Mouse (Mus musculus): Measurements from ENCODE around the gene Olfr520. TPM values are rescaled to one million over a fixed set of nuclear protein-coding genes. Genes with fewer than 3 reads are reported as not detected.
"Not testable (repeated sequence)": the region's sequence is repeated elsewhere in the genome, so short reads cannot be mapped to it uniquely, and the experiment has no call there.

Olfr520 gene
- polyA plus RNA-seq, 1 experiment from 2014 or later, result not detected

- Histone ChIP-seq H3K4me1 (ENCODE audit: control insufficient read depth, low read depth, low read length) (no peaks in the 10 kb centered on the region), H3K4me2 (ENCODE audit: low read depth, low read length) (no peak overlapping the region), H3K9me3 (replicated peaks; ENCODE audit: control insufficient read depth, low read length) (no peaks in the 10 kb centered on the region), H3K4me3 (ENCODE audit: low read depth, low read length) (no peak overlapping the region), H3K9ac (ENCODE audit: low read depth, low read length) (no peak overlapping the region), H3K36me3 (ENCODE audit: control insufficient read depth, insufficient read depth) (no peaks in the 10 kb centered on the region), H3K27ac (ENCODE audit: low read length) (no peak overlapping the region), H3K27me3 (ENCODE audit: control insufficient read depth, insufficient read depth, low read depth, low read length) (no peaks in the 10 kb centered on the region)
- no peak for ATAC-seq (ENCODE audit: low read depth)
- WGBS (ENCODE audit: insufficient replicate concordance), result 58% methylated on average over 8 of the region's 8 CpGs
Measured at GRCm38 (mm10) chr7:99708301-99708721, 21.8 kb upstream of the Olfr520 start.

- Histone ChIP-seq H3K4me1 (ENCODE audit: control insufficient read depth, low read depth, low read length) (no peaks in the 10 kb centered on the region), H3K9ac (ENCODE audit: low read depth, low read length) (no peak overlapping the region), H3K4me2 (ENCODE audit: low read depth, low read length) (no peak overlapping the region), H3K4me3 (ENCODE audit: low read depth, low read length) (no peak overlapping the region), H3K36me3 (ENCODE audit: control insufficient read depth, insufficient read depth) (no peaks in the 10 kb centered on the region), H3K9me3 (replicated peaks; ENCODE audit: control insufficient read depth, low read length) (no peaks in the 10 kb centered on the region), H3K27me3 (ENCODE audit: control insufficient read depth, insufficient read depth, low read depth, low read length) (no peaks in the 10 kb centered on the region), H3K27ac (ENCODE audit: low read length) (no peak overlapping the region)
- ATAC-seq (ENCODE audit: low read depth), result no peak
- WGBS (ENCODE audit: insufficient replicate concordance), result 49% methylated on average over 5 of the region's 5 CpGs
Measured at GRCm38 (mm10) chr7:99708750-99709149, 21.3 kb upstream of the Olfr520 start.

DNA sequence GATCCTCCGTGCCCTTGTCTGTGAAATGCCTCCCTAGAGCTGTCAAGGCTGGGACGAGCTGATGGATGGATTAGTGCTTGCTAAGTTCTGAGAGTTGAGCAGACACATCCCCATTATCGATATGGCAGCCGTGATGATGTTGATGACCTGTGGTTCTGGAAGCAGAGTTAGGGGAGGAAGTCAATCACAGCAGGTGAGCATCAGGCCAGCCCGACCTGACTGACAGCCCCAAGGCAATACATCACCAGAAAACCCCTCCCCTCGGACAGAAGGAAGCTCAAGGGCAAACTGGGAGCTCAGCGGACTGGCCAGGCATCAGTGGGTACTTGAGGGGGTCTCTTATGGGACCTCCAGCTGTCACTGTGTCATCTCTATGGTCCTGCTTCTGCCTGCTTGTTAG, 20.1 kb upstream of the Olfr520 start:
- no peak for ATAC-seq (ENCODE audit: low read depth)
- Histone ChIP-seq H3K4me1 (ENCODE audit: control insufficient read depth, low read depth, low read length) (no peaks in the 10 kb centered on the region), H3K4me2 (ENCODE audit: low read depth, low read length) (no peak overlapping the region), H3K9me3 (replicated peaks; ENCODE audit: control insufficient read depth, low read length) (no peaks in the 10 kb centered on the region), H3K9ac (ENCODE audit: low read depth, low read length) (no peak overlapping the region), H3K27ac (ENCODE audit: low read length) (no peak overlapping the region), H3K36me3 (ENCODE audit: control insufficient read depth, insufficient read depth) (no peaks in the 10 kb centered on the region), H3K4me3 (ENCODE audit: low read depth, low read length) (no peak overlapping the region), H3K27me3 (ENCODE audit: control insufficient read depth, insufficient read depth, low read depth, low read length) (no peaks in the 10 kb centered on the region)
- WGBS (ENCODE audit: insufficient replicate concordance), result 53% methylated on average over 7 of the region's 7 CpGs

- H3K27me3 ChIP-seq (ENCODE audit: control insufficient read depth, insufficient read depth, low read depth, low read length), result no peaks in the 10 kb centered on the region
- no peaks in the 10 kb centered on the region for H3K9me3 ChIP-seq (replicated peaks; ENCODE audit: control insufficient read depth, low read length)
- 17% methylated on average over 1 of the region's 1 CpGs for WGBS (ENCODE audit: insufficient replicate concordance)
- no peak for ATAC-seq (ENCODE audit: low read depth)
- no peaks in the 10 kb centered on the region for H3K4me1 ChIP-seq (ENCODE audit: control insufficient read depth, low read depth, low read length)
- no peak overlapping the region for H3K4me3 ChIP-seq (ENCODE audit: low read depth, low read length)
- H3K4me2 ChIP-seq (ENCODE audit: low read depth, low read length), result no peak overlapping the region
- H3K27ac ChIP-seq (ENCODE audit: low read length), result no peak overlapping the region
- no peak overlapping the region for H3K9ac ChIP-seq (ENCODE audit: low read depth, low read length)
- H3K36me3 ChIP-seq (ENCODE audit: control insufficient read depth, insufficient read depth), result no peaks in the 10 kb centered on the region
Measured at GRCm38 (mm10) chr7:99710476-99710875, 19.6 kb upstream of the Olfr520 start.

DNA sequence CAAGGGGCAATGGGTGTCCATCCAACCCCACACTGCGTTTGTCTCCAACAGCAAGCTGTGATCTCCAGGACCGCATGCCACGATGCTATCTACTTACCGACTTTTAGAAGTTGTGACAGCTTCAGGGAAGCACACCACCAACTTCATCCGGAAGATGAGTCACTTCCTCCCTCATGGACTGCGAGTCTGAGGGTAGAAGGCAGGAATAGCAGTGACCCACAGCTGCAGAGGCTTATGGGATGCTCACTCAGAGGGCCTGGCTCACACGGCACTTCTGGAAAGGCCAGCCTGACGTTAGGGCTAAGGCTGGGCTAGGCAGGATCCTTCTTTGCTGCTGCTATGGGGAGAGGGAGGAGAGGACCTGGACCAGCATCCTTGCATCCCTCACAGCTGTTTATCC, 18.9 kb upstream of the Olfr520 start, which contains the start of gene Slco2b1:
Gene Slco2b1, minus strand, starts transcription at position 175 of the 400 bp plus-strand sequence.
- H3K4me1 ChIP-seq (ENCODE audit: control insufficient read depth, low read depth, low read length), result no peaks in the 10 kb centered on the region
- H3K4me2 ChIP-seq (ENCODE audit: low read depth, low read length), result no peak within 1 kb of the TSS
- no peak within 1 kb of the TSS for H3K9ac ChIP-seq (ENCODE audit: low read depth, low read length)
- ATAC-seq (ENCODE audit: low read depth), result no peak
- no peak within 1 kb of the TSS for H3K4me3 ChIP-seq (ENCODE audit: low read depth, low read length)
- no peak within 1 kb of the TSS for H3K27ac ChIP-seq (ENCODE audit: low read length)
- H3K36me3 ChIP-seq (ENCODE audit: control insufficient read depth, insufficient read depth), result no peaks in the 10 kb centered on the region
- no peaks in the 10 kb centered on the region for H3K9me3 ChIP-seq (replicated peaks; ENCODE audit: control insufficient read depth, low read length)
- 25% methylated on average over 8 of the region's 8 CpGs for WGBS (ENCODE audit: insufficient replicate concordance)
- no peaks in the 10 kb centered on the region for H3K27me3 ChIP-seq (ENCODE audit: control insufficient read depth, insufficient read depth, low read depth, low read length)

DNA sequence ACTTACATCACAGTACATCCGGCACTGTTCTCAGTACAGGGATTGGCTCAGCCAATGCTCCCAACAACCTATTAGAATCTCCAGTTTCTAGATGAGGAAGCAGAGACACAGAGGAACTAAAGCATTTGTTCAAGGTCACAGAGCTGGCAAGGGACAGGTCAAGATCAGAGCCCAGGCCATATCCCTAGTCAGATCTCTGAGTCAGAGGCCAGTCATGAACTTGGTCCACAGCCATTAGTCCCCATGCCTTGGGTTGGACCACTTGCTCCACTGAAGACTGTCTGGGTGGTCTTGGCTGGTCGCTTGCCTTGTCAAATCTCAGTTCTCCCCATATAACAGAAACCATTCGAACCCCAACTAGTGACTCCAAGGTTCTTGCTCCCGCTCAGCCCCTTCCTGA, 17.6 kb upstream of the Olfr520 start:
- WGBS (ENCODE audit: insufficient replicate concordance), result 63% methylated on average over 4 of the region's 4 CpGs
- ATAC-seq (ENCODE audit: low read depth), result no peak
- Histone ChIP-seq H3K36me3 (ENCODE audit: control insufficient read depth, insufficient read depth) (no peaks in the 10 kb centered on the region), H3K9me3 (replicated peaks; ENCODE audit: control insufficient read depth, low read length) (no peaks in the 10 kb centered on the region), H3K4me3 (ENCODE audit: low read depth, low read length) (no peak overlapping the region), H3K9ac (ENCODE audit: low read depth, low read length) (no peak overlapping the region), H3K4me1 (ENCODE audit: control insufficient read depth, low read depth, low read length) (no peaks in the 10 kb centered on the region), H3K27me3 (ENCODE audit: control insufficient read depth, insufficient read depth, low read depth, low read length) (no peaks in the 10 kb centered on the region), H3K27ac (ENCODE audit: low read length) (no peak overlapping the region), H3K4me2 (ENCODE audit: low read depth, low read length) (no peak overlapping the region)

- no peaks in the 10 kb centered on the region for H3K36me3 ChIP-seq (ENCODE audit: control insufficient read depth, insufficient read depth)
- no peak overlapping the region for H3K4me2 ChIP-seq (ENCODE audit: low read depth, low read length)
- H3K4me3 ChIP-seq (ENCODE audit: low read depth, low read length), result no peak overlapping the region
- H3K27ac ChIP-seq (ENCODE audit: low read length), result no peak overlapping the region
- no peak for ATAC-seq (ENCODE audit: low read depth)
- no peaks in the 10 kb centered on the region for H3K27me3 ChIP-seq (ENCODE audit: control insufficient read depth, insufficient read depth, low read depth, low read length)
- H3K9ac ChIP-seq (ENCODE audit: low read depth, low read length), result no peak overlapping the region
- no peaks in the 10 kb centered on the region for H3K4me1 ChIP-seq (ENCODE audit: control insufficient read depth, low read depth, low read length)
- H3K9me3 ChIP-seq (replicated peaks; ENCODE audit: control insufficient read depth, low read length), result no peaks in the 10 kb centered on the region
- 61% methylated on average over 2 of the region's 2 CpGs for WGBS (ENCODE audit: insufficient replicate concordance)
Measured at GRCm38 (mm10) chr7:99716536-99716935, 13.5 kb upstream of the Olfr520 start.

GRCm38 (mm10) chr7:99734612-99735011, 4.5 kb downstream of the Olfr520 start:
- Histone ChIP-seq H3K27me3 (ENCODE audit: control insufficient read depth, insufficient read depth, low read depth, low read length) (no peaks in the 10 kb centered on the region), H3K4me3 (ENCODE audit: low read depth, low read length) (no peak overlapping the region), H3K9ac (ENCODE audit: low read depth, low read length) (no peak overlapping the region), H3K36me3 (ENCODE audit: control insufficient read depth, insufficient read depth) (no peaks in the 10 kb centered on the region), H3K27ac (ENCODE audit: low read length) (no peak overlapping the region), H3K4me1 (ENCODE audit: control insufficient read depth, low read depth, low read length) (no peaks in the 10 kb centered on the region; the same call in 1 of the 2 replicates), H3K9me3 (replicated peaks; ENCODE audit: control insufficient read depth, low read length) (no peaks in the 10 kb centered on the region), H3K4me2 (ENCODE audit: low read depth, low read length) (no peak overlapping the region)
- ATAC-seq (ENCODE audit: low read depth), result no peak
- WGBS (ENCODE audit: insufficient replicate concordance), result 35% methylated on average over 2 of the region's 2 CpGs

DNA sequence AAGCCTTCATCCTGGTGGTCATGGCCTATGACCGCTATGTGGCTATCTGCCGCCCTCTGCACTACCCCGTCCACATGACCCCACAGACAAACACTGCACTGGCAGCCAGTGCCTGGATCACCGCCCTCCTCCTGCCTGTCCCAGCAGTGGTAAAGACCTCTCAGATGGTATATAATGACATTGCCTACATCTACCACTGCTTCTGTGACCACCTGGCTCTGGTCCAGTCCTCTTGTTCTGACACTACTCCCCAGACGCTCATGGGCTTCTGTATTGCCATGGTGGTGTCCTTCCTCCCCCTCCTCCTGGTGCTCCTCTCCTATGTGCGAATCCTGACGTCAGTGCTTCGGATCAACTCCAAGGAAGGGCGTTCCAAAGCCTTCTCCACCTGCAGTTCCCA, 5.4 kb downstream of the Olfr520 start:
- H3K4me1 ChIP-seq (ENCODE audit: control insufficient read depth, low read depth, low read length); ATAC-seq (ENCODE audit: low read depth); H3K4me3 ChIP-seq (ENCODE audit: low read depth, low read length); H3K4me2 ChIP-seq (ENCODE audit: low read depth, low read length); H3K9ac ChIP-seq (ENCODE audit: low read depth, low read length); H3K27ac ChIP-seq (ENCODE audit: low read length); H3K36me3 ChIP-seq (ENCODE audit: control insufficient read depth, insufficient read depth); H3K9me3 ChIP-seq (replicated peaks; ENCODE audit: control insufficient read depth, low read length); H3K27me3 ChIP-seq (ENCODE audit: control insufficient read depth, insufficient read depth, low read depth, low read length): not testable (repeated sequence)
- 69% methylated on average over 9 of the region's 9 CpGs for WGBS (ENCODE audit: insufficient replicate concordance)
